Mouse (Mus musculus): ENCODE measurements around the gene Ahnak.

DNA sequence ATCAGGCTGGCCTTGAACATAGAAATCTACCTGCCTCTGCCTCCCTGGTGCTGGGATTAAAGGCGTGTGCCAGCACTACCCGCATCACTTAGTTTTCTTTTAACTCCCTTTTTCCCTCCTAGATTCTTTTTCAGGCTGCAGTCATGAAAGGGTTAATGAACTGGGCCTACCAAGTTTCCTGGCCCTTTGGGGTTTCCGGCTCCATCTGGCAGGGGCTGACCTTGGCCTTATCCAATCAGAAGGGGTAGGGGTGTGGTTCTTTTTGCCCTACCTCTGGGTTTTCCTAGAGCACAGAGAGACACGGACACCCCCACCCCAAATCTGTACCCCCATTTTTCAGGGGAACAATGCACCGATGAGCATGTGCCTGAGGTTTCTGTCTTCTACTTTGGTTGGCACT lies 44.3 kb upstream of the Ahnak start:
- TF ChIP-seq CTCF (IDR thresholded peaks at IDR 0.05) (no peak), POLR2A (IDR thresholded peaks at IDR 0.05; ENCODE audit: insufficient read depth, low read depth, low read length) (no peak)

All from heart, adult 2 months (tissue).